Mouse (Mus musculus) kidney, postnatal 14 days (tissue): ENCODE data around the gene 1700088E04Rik.

Experiments used
- DNase-seq: peaks from one replicate; pipeline ENCODE4 v3.0.0; 2022; ENCODE audit warnings: mixed read lengths

Gene 1700088E04Rik

GRCm38 (mm10) chr15:79098220-79098619 is 42.8 kb downstream of the 1700088E04Rik start:
- DNase-seq: peak; percentile 36

GRCm38 (mm10) chr15:79097611-79098025 is 43.4 kb downstream of the 1700088E04Rik start:
- peak; percentile 84 for DNase-seq

DNA sequence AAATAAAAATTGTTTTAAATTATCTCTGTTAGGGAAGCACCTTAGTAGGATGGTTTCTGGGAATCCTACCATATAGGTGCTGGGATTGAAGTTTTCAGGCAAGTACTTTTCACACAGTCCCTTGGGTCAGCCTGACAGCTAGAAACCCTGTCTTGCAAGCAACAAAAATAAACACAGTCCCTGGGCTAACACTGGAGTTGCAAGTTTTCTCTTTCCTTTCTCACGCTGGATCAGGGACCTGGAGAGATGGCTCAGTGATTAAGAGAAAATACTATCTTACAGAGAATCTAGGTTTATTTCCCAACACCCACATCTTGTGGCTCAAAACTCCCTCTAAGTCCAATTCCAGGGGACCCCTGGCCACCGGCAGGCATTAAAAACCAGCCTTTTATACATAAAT is 43.9 kb downstream of the 1700088E04Rik start:
- no peak for DNase-seq

DNA sequence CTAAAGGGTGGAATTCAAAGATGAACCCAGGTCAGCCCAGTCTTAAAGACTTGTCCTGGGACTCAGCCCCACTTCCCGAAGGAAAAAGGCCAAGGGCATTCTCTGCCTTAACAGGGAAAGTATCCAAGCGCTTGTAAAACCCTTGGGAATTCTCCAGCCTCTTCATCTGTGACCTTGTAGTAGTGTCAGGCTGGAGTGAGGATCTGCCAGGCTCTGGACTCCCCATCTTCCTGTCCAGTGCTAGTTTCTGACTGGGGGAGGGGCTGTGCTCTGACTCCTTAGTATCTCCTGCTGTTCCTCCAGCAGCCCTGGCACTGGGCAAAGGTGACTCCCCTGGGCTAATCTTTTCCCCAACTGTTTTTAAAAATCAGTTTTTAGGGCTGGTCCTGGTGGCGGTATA is 44.5 kb downstream of the 1700088E04Rik start:
- peak; percentile 74 for DNase-seq

GRCm38 (mm10) chr15:79095483-79095882 is 45.6 kb downstream of the 1700088E04Rik start:
- no peak for DNase-seq

GRCm38 (mm10) chr15:79093083-79093839 is 47.8 kb downstream of the 1700088E04Rik start:
- peak; percentile 69 for DNase-seq

GRCm38 (mm10) chr15:79092284-79092683 is 48.8 kb downstream of the 1700088E04Rik start:
- no peak for DNase-seq

- DNase-seq: no peak
Measured at GRCm38 (mm10) chr15:79079567-79079966, 61.5 kb downstream of the 1700088E04Rik start.
